Comparison of ENCODE assay signal across 9 mouse cellular contexts in the genomic region with DNA sequence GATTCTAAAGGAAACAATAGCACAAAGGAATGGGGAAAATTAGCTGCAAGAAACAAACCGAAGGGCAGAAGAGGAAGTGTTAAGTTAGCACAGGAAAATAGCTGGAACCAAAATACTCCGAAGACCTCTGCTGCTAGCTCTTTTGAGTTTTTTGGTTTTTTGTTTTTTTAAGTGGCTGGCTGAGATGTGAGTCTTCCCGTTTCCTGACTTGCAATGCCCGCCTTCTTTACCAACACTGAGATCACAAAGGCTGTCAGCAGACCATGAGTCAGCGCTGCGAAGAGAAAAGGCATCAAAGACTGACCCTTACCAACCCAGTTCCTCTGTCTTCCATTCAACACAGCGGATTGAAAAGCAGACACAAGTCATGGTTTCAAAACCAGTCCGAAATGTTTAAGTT. TPM values are rescaled to one million over a fixed set of nuclear protein-coding genes. Genes with fewer than 3 reads are reported as not detected.
DNase-seq lines count a peak whose midpoint lies in the region; ATAC-seq and TF ChIP-seq lines count a peak whose summit lies in the region.
"Had no signal": no experiment of that assay in that cellular context is flagged by ENCODE, and none has a peak within 500 bp of the region (broad histone marks: within the 10 kb centered on the region; RNA-seq: fewer than 3 reads in every experiment).

No protein-coding gene starts in this region.

- H3K27me3 ChIP-seq in kidney, postnatal 0 days (ENCODE audit: insufficient read depth, low read length) = no peaks in the 10 kb centered on the region
- H3K27me3 ChIP-seq in heart, embryonic 15.5 days = no peaks in the 10 kb centered on the region
- no peaks in the 10 kb centered on the region for H3K27me3 ChIP-seq in megakaryocyte, embryonic 14.5 days (replicated peaks)
- H3K27me3 ChIP-seq: embryonic facial prominence, embryonic 13.5 days had no signal

- no peak overlapping the region for H3K9ac ChIP-seq in kidney, postnatal 0 days (ENCODE audit: low read depth, low read length)
- no peak overlapping the region for H3K9ac ChIP-seq in heart, embryonic 15.5 days
- H3K9ac ChIP-seq: embryonic facial prominence, embryonic 13.5 days had no signal

- no peak for ATAC-seq in kidney, postnatal 0 days (replicated peaks; ENCODE audit: low FRiP score, low read depth)
- ATAC-seq in heart, embryonic 15.5 days (replicated peaks; ENCODE audit: insufficient number of reproducible peaks, insufficient read depth, low FRiP score, low read depth) = no peak; the same call in 1 of the 2 replicates

- H3K9me3 ChIP-seq in kidney, postnatal 0 days (replicated peaks; ENCODE audit: low read length) = no peaks in the 10 kb centered on the region
- H3K9me3 ChIP-seq in heart, embryonic 15.5 days (replicated peaks) = no peaks in the 10 kb centered on the region
- H3K9me3 ChIP-seq in megakaryocyte, embryonic 14.5 days = no peaks in the 10 kb centered on the region
- H3K9me3 ChIP-seq: embryonic facial prominence, embryonic 13.5 days had no signal

- WGBS in kidney, postnatal 0 days = 49% methylated on average over 8 of the region's 8 CpGs
- WGBS in heart, embryonic 15.5 days = 37% methylated on average over 8 of the region's 8 CpGs

- no peaks in the 10 kb centered on the region for H3K36me3 ChIP-seq in kidney, postnatal 0 days (ENCODE audit: insufficient read depth, low read length)
- H3K36me3 ChIP-seq in heart, embryonic 15.5 days = no peaks in the 10 kb centered on the region
- H3K36me3 ChIP-seq in megakaryocyte, embryonic 14.5 days (replicated peaks; ENCODE audit: low read length) = peaks cover 12% of the 10 kb centered on the region
- H3K36me3 ChIP-seq: embryonic facial prominence, embryonic 13.5 days had no signal

- H3K27ac ChIP-seq in kidney, postnatal 0 days = no peak overlapping the region
- H3K27ac ChIP-seq in heart, embryonic 15.5 days = peak overlapping the region; percentile 41
- H3K27ac ChIP-seq: embryonic facial prominence, embryonic 13.5 days had no signal

- H3K4me2 ChIP-seq in kidney, postnatal 0 days (ENCODE audit: low read length) = no peak overlapping the region
- no peak overlapping the region for H3K4me2 ChIP-seq in heart, embryonic 15.5 days
- H3K4me2 ChIP-seq: embryonic facial prominence, embryonic 13.5 days had no signal

- no peak for TF ChIP-seq CTCF in kidney, postnatal 0 days (IDR thresholded peaks at IDR 0.05; ENCODE audit: low read depth)

- no peaks in the 10 kb centered on the region for H3K4me1 ChIP-seq in kidney, postnatal 0 days (replicated peaks; ENCODE audit: insufficient read depth, low read length)
- H3K4me1 ChIP-seq in heart, embryonic 15.5 days (replicated peaks) = peaks cover 4% of the 10 kb centered on the region; the same call in 1 of the 2 replicates
- H3K4me1 ChIP-seq in megakaryocyte, embryonic 14.5 days = peaks cover 95% of the 10 kb centered on the region
- H3K4me1 ChIP-seq: embryonic facial prominence, embryonic 13.5 days had no signal

- DNase-seq in kidney, postnatal 0 days (ENCODE audit: low spot score) = peak; percentile 37
- no peak for DNase-seq in kidney, adult 9 months
- DNase-seq in R1 (ENCODE audit: low read depth, low spot score) = peak; percentile 26
- no peak for DNase-seq in cerebellum, postnatal 25 days
- DNase-seq in left cerebral cortex, adult 18-20 months (ENCODE audit: low spot score in 2 of 2) = no peak
- no peak for DNase-seq in layer of hippocampus, adult 8-10 months (ENCODE audit: low spot score in 2 of 2)

- H3K4me3 ChIP-seq in kidney, postnatal 0 days (replicated peaks; ENCODE audit: low read depth, low read length) = no peak overlapping the region
- H3K4me3 ChIP-seq in heart, embryonic 15.5 days = no peak overlapping the region
- peak overlapping the region; percentile 81 for H3K4me3 ChIP-seq in megakaryocyte, embryonic 14.5 days (replicated peaks)
- H3K4me3 ChIP-seq: embryonic facial prominence, embryonic 13.5 days had no signal

RNA-seq across cellular contexts. Expression of a gene that starts 25.5 kb away (rescaled TPM):
- 17.8 and 20.1 TPM in 2 replicates for polyA plus RNA-seq in kidney, postnatal 0 days (2015; fragmentation: Nextera tagmentation; extraction: Ambion mirVana)
- 75.5 and 85.4 TPM in 2 replicates for polyA plus RNA-seq in heart, embryonic 15.5 days (2015; fragmentation: Nextera tagmentation; extraction: Ambion mirVana)
- 2.3 TPM in 1 of 2 replicates, not detected in the other for polyA plus RNA-seq in megakaryocyte, embryonic 14.5 days (2012; ENCODE audit: insufficient read depth, low replicate concordance)
- total RNA-seq in left cerebral cortex, adult 18-20 months (2021) = 100 to 1,000 TPM; 101 to 114 TPM
- 100 to 1,000 TPM in 2 of 4 experiments, 10 to 100 TPM in 2; 86.8 to 114 (median 95.9) TPM for total RNA-seq in layer of hippocampus, adult 8-10 months (2022)

Comparison
In these comparisons a context has a peak if more than half of its experiments do, and no peak if none do; other contexts are left out.
1. DNase-seq: peak in kidney, postnatal 0 days (single experiment) and R1 (single experiment); none in kidney, adult 9 months (single experiment), cerebellum, postnatal 25 days (0 of 2), left cerebral cortex, adult 18-20 months (0 of 2) and layer of hippocampus, adult 8-10 months (0 of 2).